Mouse (Mus musculus): ENCODE measurements at regions not wholly inside any gene's neighbourhood (a gene's known extent, or its start where the extent isn't known, plus 50 kb on each side); places are given as distances from the start of the nearest gene placed in this dataset.
A peak's percentile ranks its signal among the peaks of the same experiment; 100 is the strongest.

DNA sequence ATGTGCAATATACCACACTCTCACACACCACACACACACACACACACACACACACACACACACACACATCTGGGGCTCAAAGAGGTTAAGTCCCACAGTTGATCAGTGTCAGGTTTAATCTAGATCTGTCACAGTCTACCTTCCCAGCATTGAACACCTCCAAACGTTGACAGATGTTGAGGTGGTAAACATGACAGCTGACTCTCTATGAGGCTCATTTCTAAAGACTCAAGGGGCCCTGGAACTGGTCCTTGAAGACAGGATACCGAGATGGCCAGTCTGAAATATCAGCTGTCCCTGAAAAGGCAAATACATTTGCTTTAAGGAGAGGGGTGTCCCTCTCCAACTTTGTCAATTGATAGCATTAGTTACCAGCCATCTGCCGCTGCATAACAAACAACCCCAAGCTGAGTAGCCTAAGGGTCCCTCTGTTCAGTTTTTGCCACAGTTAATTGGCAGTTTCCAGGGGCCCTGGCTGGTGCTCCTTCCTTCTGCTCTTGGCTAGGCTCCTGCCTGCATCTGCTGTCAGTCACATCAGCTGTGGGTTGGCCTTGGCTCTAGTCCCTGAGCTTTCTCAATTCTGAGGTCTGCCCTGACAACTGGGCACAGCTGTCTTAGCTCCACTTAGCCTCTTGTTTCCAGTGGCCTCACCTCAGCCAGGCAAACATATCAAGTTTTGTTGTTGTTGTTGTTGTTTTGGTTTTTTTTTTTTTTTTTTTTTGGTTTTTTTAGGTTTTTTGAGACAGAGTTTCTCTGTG, 73.5 kb upstream of the Ctnnb1 start:
- WGBS: 35% methylated on average over 3 of the region's 3 CpGs
- Histone ChIP-seq H3K9ac (no peak overlapping the region), H3K4me3 (no peak overlapping the region), H3K4me2 (no peak overlapping the region), H3K9me3 (no peaks in the 10 kb centered on the region), H3K36me3 (no peaks in the 10 kb centered on the region), H3K27ac (no peak overlapping the region), H3K27me3 (no peaks in the 10 kb centered on the region), H3K4me1 (peaks cover 15% of the 10 kb centered on the region)
- no peak for ATAC-seq (ENCODE audit: borderline replicate concordance, extremely low read depth, low FRiP score, low TSS enrichment)

DNA sequence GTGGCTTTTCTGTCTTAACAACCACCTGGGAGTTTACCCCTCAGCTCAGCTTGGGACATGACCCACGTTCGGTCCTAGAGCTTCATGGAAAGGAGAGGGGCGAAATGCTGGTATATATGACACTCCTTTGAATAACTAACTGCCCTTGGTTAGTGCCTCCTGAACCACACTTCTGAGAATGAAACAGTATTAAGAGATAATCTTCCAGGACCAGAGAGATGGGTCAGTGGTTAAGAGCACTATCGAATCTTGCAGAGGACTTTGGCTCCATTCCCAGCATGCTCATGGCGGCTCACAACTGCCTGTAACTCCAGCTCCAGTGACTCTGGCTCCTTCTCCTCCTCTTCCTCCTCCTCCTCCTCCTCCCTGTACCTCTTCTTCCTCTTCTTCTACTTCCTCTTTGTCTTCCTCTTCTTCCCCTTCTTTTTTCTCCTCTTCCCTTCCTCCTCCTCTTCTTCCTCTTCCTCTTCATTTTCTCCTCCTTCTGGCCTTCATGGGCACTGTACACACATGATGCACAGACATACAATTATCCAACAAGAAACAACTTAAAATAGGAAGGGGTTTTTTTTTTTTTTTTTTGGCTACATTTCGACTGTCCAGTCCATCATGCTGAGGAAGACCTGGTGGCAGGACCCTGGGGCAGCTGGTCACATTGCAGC, 71.0 kb upstream of the Ctnnb1 start:
- Histone ChIP-seq H3K27ac (no peak overlapping the region), H3K4me2 (no peak overlapping the region), H3K4me1 (peaks cover 3% of the 10 kb centered on the region), H3K27me3 (no peaks in the 10 kb centered on the region), H3K36me3 (no peaks in the 10 kb centered on the region), H3K9ac (no peak overlapping the region), H3K4me3 (no peak overlapping the region), H3K9me3 (no peaks in the 10 kb centered on the region)
- WGBS: 79% methylated on average over 6 of the region's 6 CpGs
- no peak for ATAC-seq (ENCODE audit: borderline replicate concordance, extremely low read depth, low FRiP score, low TSS enrichment)

DNA sequence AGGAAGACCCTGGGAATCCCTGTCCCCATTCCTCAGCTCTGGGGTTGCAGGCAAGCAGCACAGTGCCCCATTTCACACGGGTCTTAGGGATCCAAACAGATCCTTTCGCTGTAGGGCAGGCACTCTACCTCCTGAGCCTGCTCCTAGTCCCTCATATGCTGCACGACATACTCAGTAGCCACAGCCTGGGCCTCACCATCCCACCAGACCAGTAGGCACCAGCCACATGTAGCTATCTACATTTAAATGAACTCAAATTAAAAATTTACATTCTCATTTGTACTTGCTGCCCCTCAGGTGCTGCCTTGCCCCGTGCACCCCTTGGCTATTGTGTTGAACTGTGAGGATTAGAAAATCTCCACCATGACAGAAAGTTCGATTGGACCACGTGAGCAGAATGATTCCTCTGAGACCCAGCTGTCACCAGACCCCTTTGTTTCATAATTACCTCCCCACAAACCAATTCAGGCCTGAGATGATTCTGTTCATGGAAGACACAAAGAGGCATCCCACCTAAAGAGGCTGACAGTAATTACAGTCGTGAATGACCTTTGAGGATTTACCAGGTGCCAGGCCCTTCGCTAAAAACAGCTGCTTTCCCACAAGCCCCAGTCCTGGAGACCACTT, 67.9 kb upstream of the Ctnnb1 start:
- H3K27me3 ChIP-seq: no peaks in the 10 kb centered on the region
- 68% methylated on average over 8 of the region's 8 CpGs for WGBS
- H3K4me2 ChIP-seq: no peak overlapping the region
- H3K27ac ChIP-seq: no peak overlapping the region
- no peaks in the 10 kb centered on the region for H3K36me3 ChIP-seq
- no peaks in the 10 kb centered on the region for H3K9me3 ChIP-seq
- H3K9ac ChIP-seq: no peak overlapping the region
- no peak overlapping the region for H3K4me3 ChIP-seq
- peaks cover 8% of the 10 kb centered on the region for H3K4me1 ChIP-seq
- no peak for ATAC-seq (ENCODE audit: borderline replicate concordance, extremely low read depth, low FRiP score, low TSS enrichment)

DNA sequence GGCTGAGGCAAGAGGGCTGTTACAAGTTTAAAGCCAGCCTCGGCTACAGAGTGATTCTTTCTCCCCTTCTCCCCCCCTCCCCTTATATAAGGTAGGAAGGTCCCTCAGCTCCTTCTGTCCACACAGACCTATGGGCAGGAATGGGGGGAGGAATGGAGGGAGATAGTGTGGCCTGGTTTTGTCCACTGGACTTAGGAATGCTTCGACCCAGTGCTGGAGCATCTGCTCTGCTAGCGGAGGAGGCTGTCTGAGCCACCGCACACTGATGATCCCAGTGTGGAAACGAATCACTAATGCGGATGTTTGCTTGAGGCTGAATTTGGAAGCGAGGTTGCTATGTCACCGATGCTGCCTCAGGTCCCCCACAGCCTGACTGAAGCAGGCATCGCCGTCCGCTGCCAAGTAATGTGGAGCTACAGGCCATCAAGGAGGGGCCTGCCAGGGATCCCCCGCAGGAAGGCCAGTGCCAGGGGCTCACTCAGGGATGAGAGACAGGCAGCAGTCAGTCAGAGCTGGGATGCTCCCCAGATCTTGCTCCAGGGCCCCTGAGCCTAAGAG, 67.1 kb upstream of the Ctnnb1 start:
- no peak overlapping the region for H3K4me3 ChIP-seq
- WGBS: 67% methylated on average over 12 of the region's 12 CpGs
- no peak overlapping the region for H3K4me2 ChIP-seq
- no peaks in the 10 kb centered on the region for H3K36me3 ChIP-seq
- ATAC-seq (ENCODE audit: borderline replicate concordance, extremely low read depth, low FRiP score, low TSS enrichment): no peak
- no peak overlapping the region for H3K9ac ChIP-seq
- H3K27me3 ChIP-seq: no peaks in the 10 kb centered on the region
- no peak overlapping the region for H3K27ac ChIP-seq
- peaks cover 16% of the 10 kb centered on the region for H3K4me1 ChIP-seq
- no peaks in the 10 kb centered on the region for H3K9me3 ChIP-seq

DNA sequence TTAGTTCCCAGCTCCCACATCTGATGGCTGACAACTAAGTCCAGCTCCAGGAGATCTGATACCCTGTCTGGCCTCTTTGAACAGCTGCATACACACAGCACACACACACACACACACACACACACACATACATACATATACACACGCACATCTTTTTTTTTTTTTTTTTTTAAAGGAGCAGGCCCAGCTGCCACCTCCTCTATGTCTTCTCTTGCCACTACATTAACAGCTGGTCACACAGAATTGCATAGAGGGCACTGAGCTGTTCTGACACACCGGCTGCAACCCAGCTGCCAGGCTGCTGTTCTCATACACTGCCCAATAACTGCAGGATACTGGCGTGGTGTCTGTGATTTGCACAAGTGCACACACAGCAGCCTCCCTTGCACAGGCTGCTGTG, 64.6 kb upstream of the Ctnnb1 start:
- Histone ChIP-seq H3K27me3 (no peaks in the 10 kb centered on the region), H3K4me3 (no peak overlapping the region), H3K4me1 (peaks cover 36% of the 10 kb centered on the region), H3K9me3 (no peaks in the 10 kb centered on the region), H3K36me3 (no peaks in the 10 kb centered on the region), H3K9ac (no peak overlapping the region), H3K27ac (no peak overlapping the region), H3K4me2 (no peak overlapping the region)
- WGBS: 78% methylated on average over 2 of the region's 3 CpGs
- ATAC-seq (ENCODE audit: borderline replicate concordance, extremely low read depth, low FRiP score, low TSS enrichment): no peak

DNA sequence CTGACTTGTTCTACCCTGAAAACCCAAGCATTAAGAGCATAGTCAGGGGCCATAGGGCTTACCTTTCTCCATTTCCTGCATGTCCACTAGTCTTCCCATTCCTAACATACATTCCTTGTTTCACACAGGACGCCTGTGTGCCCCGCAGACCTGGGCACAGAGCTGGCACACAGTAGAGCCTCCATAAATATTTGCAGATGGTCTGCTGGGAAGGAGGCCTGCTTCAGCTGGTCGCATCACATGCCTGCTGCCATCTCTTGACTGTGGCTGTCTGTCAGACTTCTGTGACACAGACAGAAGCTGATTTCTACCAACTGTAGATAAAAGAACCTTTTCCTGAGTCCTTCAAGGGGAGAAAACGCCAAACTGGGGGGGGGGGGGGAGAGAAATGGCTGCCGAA, 62.8 kb upstream of the Ctnnb1 start:
- Histone ChIP-seq H3K27ac (peak overlapping the region; percentile 79), H3K4me2 (0 out of 2 replicates have a peak overlapping the region, but pooled peaks have one; percentile 16), H3K36me3 (no peaks in the 10 kb centered on the region), H3K4me3 (no peak overlapping the region), H3K9me3 (no peaks in the 10 kb centered on the region), H3K4me1 (peaks cover 45% of the 10 kb centered on the region), H3K9ac (no peak overlapping the region), H3K27me3 (no peaks in the 10 kb centered on the region)
- 25% methylated on average over 5 of the region's 5 CpGs for WGBS
- ATAC-seq (ENCODE audit: borderline replicate concordance, extremely low read depth, low FRiP score, low TSS enrichment): no peak

DNA sequence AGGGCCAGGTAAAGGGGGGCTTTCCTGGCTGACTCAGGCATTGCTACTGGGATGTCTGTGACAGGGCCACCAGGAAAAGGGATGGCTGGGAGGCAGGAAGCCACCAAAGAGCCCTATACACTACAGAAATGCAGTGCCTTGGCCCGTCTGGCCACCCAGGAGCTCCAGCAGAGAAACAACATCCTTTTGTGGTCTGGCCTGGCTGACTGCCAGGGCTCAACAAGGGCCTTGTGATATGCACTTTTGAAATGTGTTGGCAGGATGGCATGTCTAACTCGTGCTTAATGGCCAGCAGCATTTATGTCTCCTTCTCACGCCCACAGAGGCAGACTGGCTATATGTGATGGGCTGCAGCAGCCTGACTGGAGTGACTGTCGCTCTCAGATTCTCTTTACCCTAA, 62.3 kb upstream of the Ctnnb1 start:
- H3K36me3 ChIP-seq: no peaks in the 10 kb centered on the region
- WGBS: 10% methylated on average over 4 of the region's 4 CpGs
- peak; percentile 71 for ATAC-seq (ENCODE audit: borderline replicate concordance, extremely low read depth, low FRiP score, low TSS enrichment)
- H3K9ac ChIP-seq: no peak overlapping the region
- no peaks in the 10 kb centered on the region for H3K27me3 ChIP-seq
- peaks cover 45% of the 10 kb centered on the region for H3K4me1 ChIP-seq
- H3K9me3 ChIP-seq: no peaks in the 10 kb centered on the region
- no peak overlapping the region for H3K4me3 ChIP-seq
- H3K4me2 ChIP-seq: 0 out of 2 replicates have a peak overlapping the region, but pooled peaks have one; percentile 16
- peak overlapping the region; percentile 79 for H3K27ac ChIP-seq

DNA sequence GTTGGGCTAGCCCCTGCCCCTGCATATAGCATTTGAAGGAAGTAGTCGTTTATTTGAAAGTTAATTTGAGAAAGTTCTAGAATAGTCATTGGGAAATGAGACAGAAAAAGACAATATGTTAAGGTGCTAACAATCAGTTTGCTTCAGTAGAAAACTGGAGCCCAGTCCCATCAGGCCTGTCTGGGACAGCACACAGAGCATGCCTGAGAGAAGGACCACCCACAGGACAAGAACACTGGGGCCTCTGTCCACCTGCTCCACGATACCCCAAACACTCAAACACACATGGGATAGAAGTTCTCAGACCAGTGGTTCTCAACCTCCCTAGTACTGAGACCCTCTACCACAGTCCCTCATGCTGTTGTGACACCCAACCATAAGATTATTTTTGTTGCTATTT, 61.2 kb upstream of the Ctnnb1 start:
- no peaks in the 10 kb centered on the region for H3K9me3 ChIP-seq
- no peak overlapping the region for H3K4me3 ChIP-seq
- no peak overlapping the region for H3K27ac ChIP-seq
- no peak overlapping the region for H3K9ac ChIP-seq
- ATAC-seq (ENCODE audit: borderline replicate concordance, extremely low read depth, low FRiP score, low TSS enrichment): no peak
- H3K36me3 ChIP-seq: no peaks in the 10 kb centered on the region
- WGBS: 70% methylated on average over 2 of the region's 2 CpGs
- H3K4me1 ChIP-seq: peaks cover 45% of the 10 kb centered on the region
- no peak overlapping the region for H3K4me2 ChIP-seq
- no peaks in the 10 kb centered on the region for H3K27me3 ChIP-seq

DNA sequence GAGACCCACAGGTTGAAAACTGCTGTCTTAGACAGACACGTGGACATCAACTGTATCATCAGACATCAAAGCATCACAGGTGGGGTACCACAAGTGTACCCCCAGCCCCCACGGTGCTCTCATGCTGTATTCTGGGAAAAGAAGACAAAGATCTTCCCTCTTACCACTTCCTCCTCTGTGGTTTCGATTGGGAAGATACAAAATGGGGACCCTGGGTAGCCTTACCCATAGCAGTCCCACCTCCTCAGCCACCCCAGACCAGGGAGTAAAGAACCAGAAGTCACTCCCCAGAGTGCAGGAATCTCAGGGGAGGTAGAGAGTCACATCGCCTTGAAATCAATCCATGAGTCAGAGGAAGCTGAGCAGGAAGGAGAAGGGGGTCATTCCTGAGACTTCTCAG, 60.7 kb upstream of the Ctnnb1 start:
- H3K27me3 ChIP-seq: no peaks in the 10 kb centered on the region
- H3K4me1 ChIP-seq: peaks cover 45% of the 10 kb centered on the region
- no peaks in the 10 kb centered on the region for H3K9me3 ChIP-seq
- no peak overlapping the region for H3K9ac ChIP-seq
- H3K4me2 ChIP-seq: no peak overlapping the region
- H3K27ac ChIP-seq: no peak overlapping the region
- no peaks in the 10 kb centered on the region for H3K36me3 ChIP-seq
- ATAC-seq (ENCODE audit: borderline replicate concordance, extremely low read depth, low FRiP score, low TSS enrichment): no peak
- 68% methylated on average over 4 of the region's 4 CpGs for WGBS
- H3K4me3 ChIP-seq: no peak overlapping the region

DNA sequence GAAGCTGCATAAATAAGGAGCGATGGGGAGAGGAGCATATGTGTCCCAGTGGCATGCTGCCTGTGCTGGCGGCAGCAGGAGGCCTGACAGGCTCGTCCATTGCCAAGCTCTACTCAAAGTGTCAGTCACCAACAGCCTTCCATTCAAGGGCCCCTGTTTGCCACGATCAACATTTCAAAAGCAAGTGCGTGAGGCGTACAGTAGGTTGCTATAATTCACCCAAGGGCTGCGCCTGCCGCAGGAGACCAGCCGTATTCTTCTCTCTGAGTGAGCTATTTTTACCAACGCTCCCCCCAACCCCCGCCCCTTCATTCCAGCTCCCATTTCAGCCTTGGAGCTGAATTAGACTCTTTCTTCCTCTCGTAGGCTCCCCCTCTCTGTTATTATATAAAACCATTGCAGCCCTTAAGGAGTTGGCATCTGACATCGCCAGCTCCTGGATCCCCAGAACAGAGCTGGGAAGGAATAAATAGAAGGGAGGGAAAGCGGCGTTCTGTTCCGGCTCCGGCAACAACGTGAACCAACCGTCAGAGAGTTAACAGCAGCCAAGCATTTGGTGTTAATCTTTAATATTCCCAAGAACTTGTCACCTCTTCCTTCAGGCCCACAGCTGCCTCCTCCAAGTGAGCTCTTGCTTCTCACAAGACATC, 59.5 kb upstream of the Ctnnb1 start:
- Histone ChIP-seq H3K36me3 (no peaks in the 10 kb centered on the region), H3K4me3 (no peak overlapping the region), H3K4me1 (peaks cover 44% of the 10 kb centered on the region), H3K9ac (no peak overlapping the region), H3K4me2 (peak overlapping the region; percentile 42), H3K9me3 (no peaks in the 10 kb centered on the region), H3K27me3 (no peaks in the 10 kb centered on the region), H3K27ac (peak overlapping the region; percentile 8; the same call in 1 of the 2 replicates)
- ATAC-seq (ENCODE audit: borderline replicate concordance, extremely low read depth, low FRiP score, low TSS enrichment): no peak
- WGBS: 14% methylated on average over 19 of the region's 19 CpGs

DNA sequence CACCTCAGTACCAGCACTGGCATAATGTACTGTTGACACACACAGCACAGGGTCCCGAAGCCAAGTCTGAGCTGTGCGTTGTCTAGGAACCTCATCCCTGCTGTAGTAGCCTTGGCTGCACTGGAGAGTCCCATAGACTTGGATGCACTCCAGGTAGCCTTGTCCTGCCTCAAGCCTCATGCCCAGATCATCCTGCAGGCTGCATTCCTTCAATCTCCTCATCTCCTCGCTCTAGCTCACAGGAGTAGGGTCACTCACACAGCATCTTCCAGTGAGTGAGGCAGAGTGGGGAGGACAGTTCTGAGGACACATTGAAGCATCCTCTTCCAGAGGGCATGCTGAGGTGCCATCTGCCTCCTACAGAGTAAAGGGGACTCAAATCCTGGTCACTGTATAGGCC, 55.7 kb upstream of the Ctnnb1 start:
- no peak overlapping the region for H3K27ac ChIP-seq
- no peaks in the 10 kb centered on the region for H3K36me3 ChIP-seq
- H3K9ac ChIP-seq: no peak overlapping the region
- 86% methylated on average over 3 of the region's 3 CpGs for WGBS
- H3K9me3 ChIP-seq: no peaks in the 10 kb centered on the region
- H3K4me2 ChIP-seq: no peak overlapping the region
- H3K27me3 ChIP-seq: no peaks in the 10 kb centered on the region
- no peak for ATAC-seq (ENCODE audit: borderline replicate concordance, extremely low read depth, low FRiP score, low TSS enrichment)
- H3K4me1 ChIP-seq: peaks cover 16% of the 10 kb centered on the region
- H3K4me3 ChIP-seq: no peak overlapping the region
